Mouse (Mus musculus) left cerebral cortex, adult 18-20 months (tissue): ENCODE data around the gene Tmem179b. TPM values are rescaled to one million over a fixed set of nuclear protein-coding genes. Genes with fewer than 3 reads are reported as not detected.

Source experiments
- DNase-seq, 2 experiments: peaks; one replicate each; pipeline ENCODE4 v3.0.0; 2021 to 2022; ENCODE audit warnings: low spot score in 2 of 2, mixed read lengths in 1 of 2
- long read RNA-seq, 2 experiments: library from polyadenylated mRNA; stranded (forward); transcript quantifications; one replicate each; pipeline ENCODE4 v2.0.0; 2021
- total RNA-seq, 2 experiments: library from RNA; stranded (reverse); gene quantifications; 2 replicates each; pipeline ENCODE4 v1.2.3; 2021

Tmem179b gene
- 1 to 10 TPM; 7.6 to 7.8 TPM for total RNA-seq
- long read RNA-seq, experiment 1, transcript Tmem179b-201 (5 exons, 818 nt), result major isoform, 5 of 11 reads
- long read RNA-seq, experiment 1, partial matches to known transcripts, result 2 of 11 reads
- long read RNA-seq, experiment 1, other reads (novel, unspliced or antisense), result 3 of 11 reads
- long read RNA-seq, experiment 2, partial matches to known transcripts, result 1 of 7 reads
- long read RNA-seq, experiment 2, other reads (novel, unspliced or antisense), result 1 of 7 reads

- peak; percentile 96 to 97 for DNase-seq
These were observed at the start of gene Tmem179b for GRCm38 (mm10) chr19:8774086-8774835. Tmem179b (minus strand) TSS chr19:8774467.

GRCm38 (mm10) chr19:8822696-8823095 lies 48.4 kb upstream of the Tmem179b start:
- no peak for DNase-seq

GRCm38 (mm10) chr19:8821146-8821545 lies 46.9 kb upstream of the Tmem179b start:
- no peak for DNase-seq

GRCm38 (mm10) chr19:8820424-8820956 lies 46.2 kb upstream of the Tmem179b start:
- peak in 1 of 2 experiments; percentile 26 for DNase-seq

GRCm38 (mm10) chr19:8819596-8820423 lies 45.5 kb upstream of the Tmem179b start, which contains the start of gene Hnrnpul2:
Hnrnpul2 (plus strand) TSS chr19:8820010.
- DNase-seq, result peak; percentile 98

- peak; percentile 94 to 98 for DNase-seq
These were observed 44.7 kb upstream of the Tmem179b start, which contains the start of gene Ttc9c for GRCm38 (mm10) chr19:8818801-8819595. Ttc9c (minus strand) TSS chr19:8819333.

GRCm38 (mm10) chr19:8818301-8818798 lies 44.1 kb upstream of the Tmem179b start:
- no peak for DNase-seq

GRCm38 (mm10) chr19:8817001-8817400 lies 42.7 kb upstream of the Tmem179b start:
- DNase-seq, result no peak

GRCm38 (mm10) chr19:8815812-8816211 lies 41.5 kb upstream of the Tmem179b start:
- DNase-seq, result no peak

- no peak for DNase-seq
These were observed 32.5 kb upstream of the Tmem179b start for GRCm38 (mm10) chr19:8806810-8807209.

- DNase-seq, result no peak
These were observed 29.8 kb upstream of the Tmem179b start for GRCm38 (mm10) chr19:8803879-8804660.

GRCm38 (mm10) chr19:8803204-8803780 lies 29.0 kb upstream of the Tmem179b start:
- DNase-seq, result no peak

- peak; percentile 89 to 95 for DNase-seq
These were observed 28.0 kb upstream of the Tmem179b start, which contains the start of gene Zbtb3 for GRCm38 (mm10) chr19:8802130-8802821. Zbtb3 (plus strand) TSS chr19:8802555.

GRCm38 (mm10) chr19:8798947-8799315 lies 24.7 kb upstream of the Tmem179b start:
- DNase-seq, result no peak

- peak; percentile 84 to 89 for DNase-seq
These were observed 24.1 kb upstream of the Tmem179b start, which contains the start of gene Polr2g for GRCm38 (mm10) chr19:8798264-8798946. Polr2g (minus strand) TSS chr19:8798577.

GRCm38 (mm10) chr19:8790171-8790570 lies 15.9 kb upstream of the Tmem179b start:
- DNase-seq, result peak in 1 of 2 experiments; percentile 33

- no peak for DNase-seq
These were observed 14.9 kb upstream of the Tmem179b start for GRCm38 (mm10) chr19:8789171-8789570.

- DNase-seq, result no peak
These were observed 14.3 kb upstream of the Tmem179b start for GRCm38 (mm10) chr19:8788521-8788920.
